Mouse (Mus musculus) intestine, embryonic 15.5 days (tissue): ENCODE measurements at regions not wholly inside any gene's neighbourhood (a gene's known extent, or its start where the extent isn't known, plus 50 kb on each side); places are given as distances from the start of the nearest gene placed in this dataset.

Experiments
- ATAC-seq: fragments of 200-750 bp; cut with Nextera tagmentation; 2 replicates; pipeline ENCODE4 v1.8.0; 2017; ENCODE audit warnings: moderate TSS enrichment, moderate library complexity
- H3K27ac ChIP-seq: fragments of 300-500 bp; sonication (generic); 2 replicates; pipeline ENCODE4 v1.5.1; 2015; ENCODE audit warnings: mild to moderate bottlenecking, inconsistent platforms
- H3K27me3 ChIP-seq: fragments of 300-500 bp; sonication (generic); replicated peaks from 2 replicates; pipeline ENCODE4 v1.6.1; 2015; ENCODE audit warnings: inconsistent platforms
- H3K36me3 ChIP-seq: fragments of 300-500 bp; sonication (generic); 2 replicates; pipeline ENCODE4 v1.6.1; 2015; ENCODE audit warnings: inconsistent platforms
- H3K4me1 ChIP-seq: fragments of 300-500 bp; sonication (generic); replicated peaks from 2 replicates; pipeline ENCODE4 v1.6.1; 2015; ENCODE audit warnings: inconsistent platforms
- H3K4me2 ChIP-seq: fragments of 300-500 bp; sonication (generic); replicated peaks from 2 replicates; pipeline ENCODE4 v1.6.1; 2015; ENCODE audit warnings: mild to moderate bottlenecking, inconsistent platforms
- H3K4me3 ChIP-seq: fragments of 300-500 bp; sonication (generic); replicated peaks from 2 replicates; pipeline ENCODE4 v1.5.1; 2015; ENCODE audit warnings: inconsistent platforms
- H3K9ac ChIP-seq: fragments of 300-500 bp; sonication (generic); 2 replicates; pipeline ENCODE4 v1.6.1; 2015; ENCODE audit warnings: inconsistent platforms
- H3K9me3 ChIP-seq: fragments of 300-500 bp; sonication (generic); 2 replicates; pipeline ENCODE4 v1.6.1; 2016; ENCODE audit warnings: inconsistent platforms
- WGBS: fragments of 180-500 bp; shearing (Covaris S2); methylation state at CpG from one replicate; pipeline ENCODE4 v1.1.7; 2015; 5-methylcytosine and 5-hydroxymethylcytosine counted together

DNA sequence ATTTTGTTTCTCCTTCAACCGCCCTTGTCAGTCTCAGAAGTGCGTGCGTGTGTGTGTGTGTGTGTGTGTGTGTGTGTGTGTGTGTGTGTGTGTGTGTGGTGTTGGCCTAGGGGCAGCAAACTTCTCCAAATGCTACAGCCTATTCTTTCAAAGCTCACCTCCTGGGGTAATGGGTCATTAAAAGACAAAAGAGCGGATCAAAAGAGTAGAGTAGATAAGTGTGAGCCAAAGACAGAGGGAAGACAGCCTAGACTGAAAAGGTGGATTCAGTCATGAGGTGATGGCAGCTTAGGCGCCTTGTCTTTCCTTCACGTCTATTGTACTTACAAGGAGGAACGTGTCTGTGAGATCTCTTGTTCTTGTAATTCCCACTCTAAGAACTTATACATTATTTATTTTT is 199.6 kb upstream of the Sash1 start:
- 86% methylated on average over 7 of the region's 7 CpGs for WGBS
- no peak overlapping the region for H3K4me2 ChIP-seq

DNA sequence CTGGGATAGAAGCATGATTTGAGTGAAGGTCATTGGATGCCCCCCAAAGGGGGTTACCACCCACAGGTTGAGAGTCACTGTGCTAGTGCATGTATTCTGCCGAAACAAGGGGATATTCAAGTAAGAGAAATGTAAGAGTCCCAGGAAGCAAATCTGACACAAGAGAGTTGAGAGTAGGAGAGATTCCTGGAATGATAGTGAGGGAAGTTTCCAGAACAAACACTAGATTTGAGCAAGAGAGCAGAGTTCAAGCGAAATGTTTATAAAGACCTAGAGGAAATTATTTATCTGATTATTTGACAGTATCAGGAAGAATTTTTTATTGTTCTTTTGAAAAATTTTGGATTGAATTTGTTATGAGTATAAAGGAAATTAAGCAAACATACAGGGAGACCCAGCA is 189.0 kb upstream of the Sash1 start:
- H3K4me2 ChIP-seq: no peak overlapping the region
- no peaks in the 10 kb centered on the region for H3K4me1 ChIP-seq
- no peak overlapping the region for H3K9ac ChIP-seq
- no peak overlapping the region for H3K4me3 ChIP-seq
- no peaks in the 10 kb centered on the region for H3K27me3 ChIP-seq
- H3K27ac ChIP-seq: no peak overlapping the region
- H3K36me3 ChIP-seq: no peaks in the 10 kb centered on the region
- no peaks in the 10 kb centered on the region for H3K9me3 ChIP-seq
- ATAC-seq: no peak
- 88% methylated on average over 2 of the region's 2 CpGs for WGBS

More for the DNA sequence above, 199.6 kb upstream of the Sash1 start:
- Histone ChIP-seq H3K27me3 (no peaks in the 10 kb centered on the region), H3K9ac (no peak overlapping the region), H3K4me3 (no peak overlapping the region), H3K4me1 (no peaks in the 10 kb centered on the region), H3K27ac (no peak overlapping the region), H3K36me3 (no peaks in the 10 kb centered on the region), H3K9me3 (no peaks in the 10 kb centered on the region)
- no peak for ATAC-seq

DNA sequence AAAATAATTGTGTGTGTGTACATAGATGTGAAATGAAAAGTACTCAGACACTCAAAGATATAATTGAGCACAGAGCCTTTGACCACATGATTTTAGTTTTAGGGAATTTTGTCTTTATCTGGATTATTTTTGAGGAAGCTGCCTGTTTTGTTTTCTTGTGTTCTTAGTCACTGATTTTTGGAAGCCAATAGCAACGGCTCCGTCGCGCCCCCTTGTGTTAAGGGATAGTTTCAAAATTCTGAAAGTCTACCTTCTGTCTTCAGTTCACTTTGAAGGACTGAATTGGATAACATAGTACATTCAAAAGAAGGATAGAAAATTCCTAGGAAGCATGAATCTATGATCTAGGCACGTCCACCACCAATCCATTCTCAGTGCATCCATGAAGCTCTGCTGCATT is 185.8 kb upstream of the Sash1 start:
- H3K27me3 ChIP-seq: no peaks in the 10 kb centered on the region
- H3K4me1 ChIP-seq: no peaks in the 10 kb centered on the region

DNA sequence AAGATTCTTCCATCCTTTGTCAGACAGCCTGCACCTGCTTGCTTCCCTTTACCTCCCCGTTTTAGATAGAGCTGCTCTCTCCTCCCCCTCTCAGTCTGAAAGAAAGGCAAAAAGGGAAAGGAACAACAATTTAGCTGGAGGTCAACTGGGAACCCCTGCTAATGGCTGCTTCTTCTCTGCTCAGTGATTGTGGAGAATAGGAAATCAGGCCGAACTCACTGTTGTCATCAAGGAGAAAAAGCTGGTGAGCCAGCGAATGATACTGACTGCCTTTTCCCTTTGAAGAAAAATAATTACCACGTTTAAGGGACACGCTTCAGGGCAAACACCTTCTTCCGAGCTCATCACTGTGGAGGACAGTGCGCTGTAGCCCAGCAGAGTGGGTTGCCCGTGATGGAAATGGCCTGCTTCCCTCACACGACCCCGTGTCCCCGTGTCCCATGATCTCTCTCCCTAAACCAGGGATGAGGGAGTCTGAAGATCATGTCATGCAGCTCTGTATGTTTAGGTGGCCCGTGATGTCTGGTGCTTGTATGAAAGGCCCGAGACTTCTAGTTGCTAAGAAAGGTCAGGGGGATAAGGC is 183.8 kb upstream of the Sash1 start:
- Histone ChIP-seq H3K9ac (no peak overlapping the region), H3K36me3 (no peaks in the 10 kb centered on the region), H3K4me3 (no peak overlapping the region), H3K27me3 (no peaks in the 10 kb centered on the region), H3K4me2 (no peak overlapping the region), H3K27ac (no peak overlapping the region), H3K4me1 (no peaks in the 10 kb centered on the region), H3K9me3 (no peaks in the 10 kb centered on the region)
- no peak for ATAC-seq
- 80% methylated on average over 13 of the region's 13 CpGs for WGBS

More for the DNA sequence above, 185.8 kb upstream of the Sash1 start:
- H3K9ac ChIP-seq: no peak overlapping the region
- 20% methylated on average over 5 of the region's 5 CpGs for WGBS
- H3K27ac ChIP-seq: no peak overlapping the region
- no peak overlapping the region for H3K4me2 ChIP-seq
- H3K9me3 ChIP-seq: no peaks in the 10 kb centered on the region
- H3K36me3 ChIP-seq: no peaks in the 10 kb centered on the region
- no peak overlapping the region for H3K4me3 ChIP-seq
- no peak for ATAC-seq

DNA sequence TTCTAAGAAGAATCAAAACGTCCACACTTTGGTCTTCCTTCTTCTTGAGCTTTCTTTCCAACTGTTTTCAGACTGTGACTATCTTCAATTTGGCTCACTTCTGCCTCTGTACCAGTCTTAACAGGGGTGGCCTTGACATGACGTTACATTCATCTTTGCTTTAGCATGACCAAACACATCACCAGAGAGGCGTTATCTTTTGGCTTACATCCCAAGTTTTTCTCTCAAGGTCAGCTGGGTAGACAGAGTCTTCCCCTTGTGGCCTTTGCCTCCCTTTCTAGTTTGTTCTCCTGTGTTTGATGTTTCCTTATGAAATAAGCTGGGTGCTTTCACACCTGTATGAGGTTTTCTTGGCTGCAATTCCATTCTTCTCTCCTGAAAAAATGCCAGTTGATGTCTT is 180.7 kb upstream of the Sash1 start:
- no peaks in the 10 kb centered on the region for H3K27me3 ChIP-seq
- H3K4me3 ChIP-seq: no peak overlapping the region
- H3K9me3 ChIP-seq: no peaks in the 10 kb centered on the region
- H3K9ac ChIP-seq: no peak overlapping the region
- H3K4me1 ChIP-seq: no peaks in the 10 kb centered on the region
- no peak overlapping the region for H3K4me2 ChIP-seq
- no peaks in the 10 kb centered on the region for H3K36me3 ChIP-seq
- H3K27ac ChIP-seq: no peak overlapping the region
- no peak for ATAC-seq
- WGBS: 77% methylated on average over 3 of the region's 3 CpGs

DNA sequence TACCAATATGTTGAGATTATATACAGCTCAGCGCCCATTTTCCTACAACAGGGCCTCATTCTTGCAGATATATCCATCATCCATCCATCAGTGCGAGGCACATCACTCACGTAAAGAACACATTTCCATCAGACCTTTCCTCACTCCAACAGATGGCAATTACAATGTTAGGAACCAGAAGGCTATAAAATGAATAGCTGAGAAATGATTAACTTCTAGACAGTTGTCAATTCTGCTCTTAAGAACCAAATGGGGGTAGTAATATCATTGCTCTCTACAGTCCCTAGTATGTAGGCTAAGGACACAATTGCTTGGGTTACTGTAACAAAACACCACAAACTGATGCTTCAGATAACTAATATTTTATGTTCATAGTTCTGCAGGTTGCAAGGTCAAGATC is 176.1 kb upstream of the Sash1 start:
- H3K4me2 ChIP-seq: no peak overlapping the region
- no peaks in the 10 kb centered on the region for H3K4me1 ChIP-seq
- no peak overlapping the region for H3K27ac ChIP-seq
- H3K4me3 ChIP-seq: no peak overlapping the region
- WGBS: 68% methylated on average over 3 of the region's 3 CpGs
- H3K9ac ChIP-seq: no peak overlapping the region
- ATAC-seq: peak; percentile 72
- H3K9me3 ChIP-seq: no peaks in the 10 kb centered on the region
- H3K27me3 ChIP-seq: no peaks in the 10 kb centered on the region
- no peaks in the 10 kb centered on the region for H3K36me3 ChIP-seq

DNA sequence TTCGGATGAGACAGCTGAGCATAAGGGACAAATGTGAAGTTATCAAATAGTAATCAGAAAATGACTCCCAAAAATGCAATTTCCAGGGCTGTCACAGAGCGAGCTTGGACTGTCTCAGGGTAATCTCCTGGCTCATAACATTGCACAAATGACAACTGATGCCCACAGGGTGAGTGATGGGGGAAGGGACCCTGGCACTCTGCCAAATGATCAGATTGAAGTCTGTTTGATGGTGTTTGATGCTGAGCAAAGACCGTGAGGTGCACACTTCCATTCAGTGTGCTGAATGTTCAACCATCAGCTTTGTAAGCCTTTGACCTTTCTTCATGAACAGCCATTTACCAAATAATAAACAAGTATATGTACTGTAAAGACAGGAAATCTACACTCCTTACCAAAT is 169.4 kb upstream of the Sash1 start:
- Histone ChIP-seq H3K4me2 (no peak overlapping the region), H3K27me3 (no peaks in the 10 kb centered on the region), H3K9me3 (no peaks in the 10 kb centered on the region), H3K27ac (no peak overlapping the region), H3K4me1 (no peaks in the 10 kb centered on the region), H3K9ac (no peak overlapping the region), H3K4me3 (no peak overlapping the region), H3K36me3 (no peaks in the 10 kb centered on the region)
- no peak for ATAC-seq
- 68% methylated on average over 3 of the region's 3 CpGs for WGBS

DNA sequence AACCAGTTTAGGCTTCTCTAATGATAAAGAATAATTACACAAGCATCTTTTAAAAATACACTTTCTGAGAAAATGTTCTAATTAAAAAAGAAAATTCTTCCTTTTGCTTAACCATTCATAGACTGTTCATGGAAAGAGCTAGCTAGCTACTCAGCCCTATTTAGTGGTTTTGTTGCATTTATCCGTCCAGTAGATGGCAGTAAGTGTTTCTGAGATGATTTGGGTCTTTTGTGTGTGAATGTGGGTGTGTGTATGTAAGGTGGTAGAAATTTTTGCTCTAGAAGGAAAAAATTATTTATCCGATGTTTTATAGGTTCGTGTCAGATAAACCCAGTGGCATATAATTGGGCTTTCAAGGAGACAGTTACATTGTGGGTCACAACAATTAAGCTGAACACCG is 167.5 kb upstream of the Sash1 start:
- Histone ChIP-seq H3K9ac (no peak overlapping the region), H3K36me3 (no peaks in the 10 kb centered on the region), H3K27ac (no peak overlapping the region), H3K9me3 (no peaks in the 10 kb centered on the region), H3K4me3 (no peak overlapping the region), H3K4me2 (no peak overlapping the region), H3K4me1 (no peaks in the 10 kb centered on the region), H3K27me3 (no peaks in the 10 kb centered on the region)
- WGBS: 44% methylated on average over 4 of the region's 4 CpGs
- ATAC-seq: no peak

DNA sequence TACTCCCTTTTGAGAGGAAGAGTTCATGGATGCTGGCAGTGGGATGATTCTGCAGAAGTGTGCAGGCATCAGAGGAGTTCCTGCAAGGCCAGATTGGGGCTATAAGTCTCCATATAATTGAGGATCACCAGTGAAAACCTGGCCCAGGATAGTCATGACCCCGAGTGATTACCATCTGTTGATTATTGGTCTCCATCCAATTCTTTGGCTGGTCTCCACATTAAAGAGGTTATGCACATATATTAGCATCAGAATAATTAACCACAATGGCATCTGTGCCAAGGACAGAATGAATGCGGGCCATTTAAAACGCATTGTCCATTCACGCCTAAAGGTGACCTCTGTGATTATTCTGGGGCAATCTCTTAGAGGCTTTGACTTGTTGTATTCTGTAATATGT is 161.5 kb upstream of the Sash1 start:
- ATAC-seq: no peak
- Histone ChIP-seq H3K9me3 (no peaks in the 10 kb centered on the region), H3K4me2 (no peak overlapping the region), H3K4me3 (no peak overlapping the region), H3K27me3 (no peaks in the 10 kb centered on the region), H3K36me3 (no peaks in the 10 kb centered on the region), H3K27ac (no peak overlapping the region), H3K9ac (no peak overlapping the region), H3K4me1 (no peaks in the 10 kb centered on the region)
- 93% methylated on average over 4 of the region's 4 CpGs for WGBS

DNA sequence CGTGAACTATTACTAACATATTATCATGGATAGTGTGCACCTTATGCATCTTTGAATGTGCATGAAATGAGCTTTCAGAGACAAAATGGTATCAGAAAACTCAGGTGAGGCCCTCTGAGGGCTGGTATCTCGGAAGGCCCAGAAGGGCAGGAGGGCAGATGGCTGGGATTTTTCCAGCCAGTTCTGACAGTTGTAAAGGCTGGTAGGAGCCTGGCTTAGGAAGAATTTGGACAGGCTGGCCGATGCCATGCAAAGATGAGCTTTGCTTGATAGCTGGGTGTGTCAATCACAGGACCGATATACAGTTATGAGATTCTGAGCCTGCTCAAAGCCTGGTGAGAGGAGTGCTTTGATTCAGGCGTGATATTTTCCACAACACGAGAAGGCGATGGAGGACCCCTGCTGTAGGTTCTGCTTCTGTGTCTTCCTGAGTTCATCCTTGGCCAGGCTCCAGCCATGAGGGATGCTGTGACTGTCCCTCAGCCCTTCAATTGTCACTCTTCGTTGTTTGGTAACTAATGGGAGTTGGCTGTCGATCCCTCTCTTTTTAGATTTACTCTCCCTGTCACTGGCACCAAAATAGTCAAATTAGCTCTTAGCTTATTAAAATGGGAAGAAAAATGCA is 159.0 kb upstream of the Sash1 start:
- Histone ChIP-seq H3K4me2 (no peak overlapping the region), H3K9ac (no peak overlapping the region), H3K36me3 (no peaks in the 10 kb centered on the region), H3K9me3 (no peaks in the 10 kb centered on the region), H3K27ac (no peak overlapping the region), H3K4me1 (no peaks in the 10 kb centered on the region), H3K27me3 (no peaks in the 10 kb centered on the region), H3K4me3 (no peak overlapping the region)
- ATAC-seq: no peak
- 89% methylated on average over 9 of the region's 9 CpGs for WGBS

DNA sequence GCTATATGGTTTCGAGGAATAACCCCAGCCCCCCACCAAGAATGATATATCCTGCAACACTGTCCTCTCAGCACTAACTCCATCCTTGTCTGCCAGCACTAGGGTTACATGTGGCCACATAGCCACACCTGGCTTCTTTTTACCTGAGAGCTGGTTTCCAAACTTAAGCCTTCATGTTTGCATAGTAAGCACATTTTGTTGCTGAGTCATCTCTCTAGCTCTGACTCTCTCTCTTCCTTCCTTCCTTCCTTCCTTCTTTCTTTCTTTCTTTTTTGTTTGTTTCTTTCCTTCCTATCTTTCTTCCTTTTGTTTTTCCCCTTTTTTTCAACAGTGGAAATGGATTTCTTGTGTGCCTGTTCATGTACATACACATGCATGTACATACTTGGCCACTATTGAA is 157.6 kb upstream of the Sash1 start:
- Histone ChIP-seq H3K36me3 (no peaks in the 10 kb centered on the region), H3K4me3 (no peak overlapping the region), H3K4me2 (no peak overlapping the region), H3K4me1 (no peaks in the 10 kb centered on the region), H3K27me3 (no peaks in the 10 kb centered on the region), H3K9ac (no peak overlapping the region), H3K9me3 (no peaks in the 10 kb centered on the region), H3K27ac (no peak overlapping the region)
- ATAC-seq: no peak
- WGBS: 100% methylated on average over 1 of the region's 1 CpGs

DNA sequence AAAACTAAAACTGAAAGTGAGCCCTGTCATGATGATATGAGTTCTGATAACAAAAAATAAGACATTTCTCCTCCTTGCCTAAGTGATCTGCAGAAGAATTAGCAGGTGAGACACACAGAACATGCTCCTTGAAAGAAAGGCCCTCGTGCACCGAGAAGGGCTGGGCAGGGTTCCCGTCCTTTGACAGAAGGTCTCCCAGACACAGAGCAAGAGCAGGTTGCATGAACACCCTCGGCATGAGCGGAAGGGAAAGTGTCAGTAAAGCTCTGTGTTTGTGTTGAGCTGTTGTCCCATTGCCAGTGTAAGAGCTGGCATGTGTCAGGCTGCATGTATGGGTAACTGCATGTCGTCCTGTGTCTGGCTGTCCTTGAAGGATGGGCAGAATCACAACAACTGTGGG is 144.6 kb upstream of the Sash1 start:
- H3K4me1 ChIP-seq: no peaks in the 10 kb centered on the region
- H3K9ac ChIP-seq: no peak overlapping the region
- H3K4me3 ChIP-seq: no peak overlapping the region
- H3K9me3 ChIP-seq: no peaks in the 10 kb centered on the region
- no peak overlapping the region for H3K4me2 ChIP-seq
- ATAC-seq: no peak
- no peak overlapping the region for H3K27ac ChIP-seq
- no peaks in the 10 kb centered on the region for H3K36me3 ChIP-seq
- H3K27me3 ChIP-seq: no peaks in the 10 kb centered on the region
- WGBS: 77% methylated on average over 6 of the region's 6 CpGs

DNA sequence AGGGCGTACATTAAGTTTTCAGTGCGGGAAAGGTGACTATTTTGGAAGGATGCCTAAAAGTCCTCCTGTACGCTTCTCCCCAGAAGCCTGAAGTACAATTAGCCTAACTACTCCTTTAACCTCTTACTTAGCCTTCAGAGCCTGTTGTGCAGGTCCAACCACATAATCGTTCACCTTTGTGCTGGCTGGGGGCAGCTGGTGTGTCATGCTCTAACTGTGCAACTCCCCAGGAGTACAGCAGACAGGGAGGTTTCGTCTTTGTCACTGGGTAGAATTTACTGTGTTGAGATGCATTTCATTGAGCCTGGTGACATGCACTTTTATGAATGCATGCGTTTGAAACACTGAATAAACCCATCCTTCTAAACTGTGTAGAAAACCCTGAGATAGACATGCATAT is 143.6 kb upstream of the Sash1 start:
- no peak overlapping the region for H3K4me2 ChIP-seq
- no peak overlapping the region for H3K27ac ChIP-seq
- ATAC-seq: no peak
- H3K4me1 ChIP-seq: no peaks in the 10 kb centered on the region
- WGBS: 57% methylated on average over 6 of the region's 6 CpGs
- no peaks in the 10 kb centered on the region for H3K9me3 ChIP-seq
- no peak overlapping the region for H3K4me3 ChIP-seq
- no peaks in the 10 kb centered on the region for H3K36me3 ChIP-seq
- no peak overlapping the region for H3K9ac ChIP-seq
- no peaks in the 10 kb centered on the region for H3K27me3 ChIP-seq
